Mouse (Mus musculus) frontal cortex, postnatal 36 days (tissue): ENCODE results near the gene Ndufs5.

Source experiments
- DNase-seq, 2 experiments: peaks; one replicate each; pipeline ENCODE4 v3.0.0; 2022; ENCODE audit warnings: low spot score in 2 of 2

The Ndufs5 gene

GRCm38 (mm10) chr4:123687025-123687781 is 30.8 kb downstream of the Ndufs5 start:
- peak in 1 of 2 experiments; percentile 37 for DNase-seq

GRCm38 (mm10) chr4:123686368-123687024 is 31.5 kb downstream of the Ndufs5 start:
- peak in 1 of 2 experiments; percentile 40 for DNase-seq

- peak in 1 of 2 experiments; percentile 26 for DNase-seq
Observed at GRCm38 (mm10) chr4:123685506-123686242, 32.3 kb downstream of the Ndufs5 start.

GRCm38 (mm10) chr4:123685046-123685445 is 33.0 kb downstream of the Ndufs5 start:
- no peak for DNase-seq

- DNase-seq: no peak
Observed at GRCm38 (mm10) chr4:123684260-123684659, 33.7 kb downstream of the Ndufs5 start, which contains the start of gene Macf1. Gene Macf1 (minus strand): TSS chr4:123684360.

GRCm38 (mm10) chr4:123682291-123682690 is 35.7 kb downstream of the Ndufs5 start:
- DNase-seq: no peak

- DNase-seq: peak; percentile 72 to 74
Observed at GRCm38 (mm10) chr4:123680962-123681361, 37.0 kb downstream of the Ndufs5 start.

- peak; percentile 71 to 81 for DNase-seq
Observed at GRCm38 (mm10) chr4:123677060-123677804, 40.8 kb downstream of the Ndufs5 start.

GRCm38 (mm10) chr4:123670598-123670997 is 47.4 kb downstream of the Ndufs5 start:
- peak in 1 of 2 experiments; percentile 38 for DNase-seq

- DNase-seq: no peak
Observed at GRCm38 (mm10) chr4:123669696-123670095, 48.3 kb downstream of the Ndufs5 start.

- peak; percentile 85 to 94 for DNase-seq
Observed at GRCm38 (mm10) chr4:123667260-123667867, 50.6 kb downstream of the Ndufs5 start.

- no peak for DNase-seq
Observed at GRCm38 (mm10) chr4:123666517-123666916, 51.5 kb downstream of the Ndufs5 start.

- DNase-seq: no peak
Observed at GRCm38 (mm10) chr4:123665681-123666278, 52.2 kb downstream of the Ndufs5 start.

GRCm38 (mm10) chr4:123664951-123665661 is 52.9 kb downstream of the Ndufs5 start:
- DNase-seq: peak in 1 of 2 experiments; percentile 19

- peak in 1 of 2 experiments; percentile 62 for DNase-seq
Observed at GRCm38 (mm10) chr4:123664021-123664950, 53.7 kb downstream of the Ndufs5 start.

- no peak for DNase-seq
Observed at GRCm38 (mm10) chr4:123663688-123663965, 54.4 kb downstream of the Ndufs5 start.

GRCm38 (mm10) chr4:123662914-123663687 is 54.9 kb downstream of the Ndufs5 start:
- DNase-seq: no peak
